Mouse (Mus musculus): Measurements from ENCODE around the gene Med26.

DNA sequence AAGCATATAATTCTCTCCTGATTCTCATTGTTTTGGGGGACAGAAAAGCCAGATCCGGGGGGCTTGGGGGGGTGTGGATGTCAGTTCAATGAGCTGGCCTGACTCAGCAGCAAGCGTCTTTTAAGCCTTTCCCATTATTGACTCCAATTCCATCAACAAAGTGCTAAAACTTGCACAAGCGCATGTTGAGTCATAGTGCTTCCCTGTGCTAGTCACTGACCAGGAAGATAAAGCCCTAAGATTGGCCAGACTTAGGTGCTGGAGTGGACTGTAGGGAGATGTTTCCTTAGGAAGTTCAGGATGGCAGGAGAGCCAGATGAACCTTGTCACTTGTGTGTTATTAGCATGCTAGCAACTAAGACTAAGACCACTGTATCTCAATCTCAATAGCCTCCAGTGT, 13.2 kb downstream of the Med26 start:
- TF ChIP-seq CTCF (conservative IDR thresholded peaks at IDR 0.05; ENCODE audit: low read length) (no peak), NANOG (IDR thresholded peaks at IDR 0.05; ENCODE audit: borderline replicate concordance, low read length) (no peak)

Measured in E14TG2a.4 (cell line).